Mouse (Mus musculus) lung, adult 2 months (tissue): ENCODE measurements around the gene Inpp5k. TPM values are rescaled to one million over a fixed set of nuclear protein-coding genes. Genes with fewer than 3 reads are reported as not detected.

Experiments
- DNase-seq: peaks from one replicate; pipeline ENCODE4 v3.0.0; 2022
- H3K4me1 ChIP-seq: fragments of 200-500 bp; 2 replicates; pipeline ENCODE4 v1.6.1; 2011; ENCODE audit warnings: low read length; ENCODE audit not compliant: control insufficient read depth, insufficient read depth
- H3K4me3 ChIP-seq: fragments of 200-500 bp; replicated peaks from 2 replicates; pipeline ENCODE3; 2011; ENCODE audit warnings: low read depth, mild to moderate bottlenecking, control low read depth, low read length; ENCODE audit errors: extremely low read depth
- CTCF ChIP-seq: fragments of 200-500 bp; IDR thresholded peaks from 2 replicates; pipeline ENCODE4 v1.5.1; 2011; ENCODE audit warnings: mild to moderate bottlenecking, low read length, control low read depth; ENCODE audit not compliant: insufficient read depth
- POLR2A ChIP-seq: fragments of 200-500 bp; IDR thresholded peaks from 2 replicates; pipeline ENCODE4 v1.6.1; 2011; ENCODE audit warnings: low read depth, mild to moderate bottlenecking, control low read depth, low read length, borderline replicate concordance; ENCODE audit errors: extremely low read depth
- WGBS: fragments of 180-500 bp; shearing (Covaris S2); methylation state at CpG from one replicate; pipeline ENCODE4 v1.1.7; 2018; 5-methylcytosine and 5-hydroxymethylcytosine counted together
- polyA plus RNA-seq: library from polyadenylated mRNA; depleted of rRNA; stranded (reverse); fragments of >200 nt; gene quantifications from 2 replicates; pipeline ENCODE4 v1.2.3, GENCODE M21; 2012

Gene Inpp5k
- polyA plus RNA-seq, 1 experiment: 130 TPM

- Histone ChIP-seq H3K4me3 (no peak overlapping the region), H3K4me1 (peaks cover 26% of the 10 kb centered on the region)
- no peak for DNase-seq
- no peak for TF ChIP-seq CTCF
- no peak for TF ChIP-seq POLR2A
Observed at GRCm38 (mm10) chr11:75657841-75658240, 27.1 kb downstream of the Inpp5k start.

GRCm38 (mm10) chr11:75658311-75658710, 27.5 kb downstream of the Inpp5k start:
- H3K4me3 ChIP-seq: no peak overlapping the region
- no peak for DNase-seq
- no peak for TF ChIP-seq CTCF
- no peak for TF ChIP-seq POLR2A
- peaks cover 23% of the 10 kb centered on the region for H3K4me1 ChIP-seq
- whole genome bisulfite sequencing: 88% methylated on average over 13 of the region's 13 CpGs

GRCm38 (mm10) chr11:75658996-75659750, 28.4 kb downstream of the Inpp5k start:
- H3K4me3 ChIP-seq: no peak overlapping the region
- WGBS: 63% methylated on average over 14 of the region's 14 CpGs
- no peak for DNase-seq
- H3K4me1 ChIP-seq: peaks cover 17% of the 10 kb centered on the region
- no peak for TF ChIP-seq POLR2A
- no peak for TF ChIP-seq CTCF

- TF ChIP-seq POLR2A (no peak), CTCF (no peak)
- 84% methylated on average over 12 of the region's 12 CpGs for whole genome bisulfite sequencing
- no peak overlapping the region for H3K4me3 ChIP-seq
- peaks cover 9% of the 10 kb centered on the region for H3K4me1 ChIP-seq
- DNase-seq: no peak
Observed at GRCm38 (mm10) chr11:75660081-75660590, 29.3 kb downstream of the Inpp5k start.

GRCm38 (mm10) chr11:75660941-75661800, 30.4 kb downstream of the Inpp5k start:
- peaks cover 7% of the 10 kb centered on the region for H3K4me1 ChIP-seq
- 91% methylated on average over 21 of the region's 21 CpGs for WGBS
- no peak for TF ChIP-seq POLR2A
- no peak for TF ChIP-seq CTCF
- no peak for DNase-seq
- H3K4me3 ChIP-seq: no peak overlapping the region

GRCm38 (mm10) chr11:75662131-75662530, 31.3 kb downstream of the Inpp5k start:
- no peak for DNase-seq
- Histone ChIP-seq H3K4me1 (peaks cover 3% of the 10 kb centered on the region), H3K4me3 (no peak overlapping the region)
- TF ChIP-seq CTCF (no peak), POLR2A (no peak)
- 91% methylated on average over 7 of the region's 7 CpGs for WGBS

GRCm38 (mm10) chr11:75666296-75666695, 35.5 kb downstream of the Inpp5k start:
- TF ChIP-seq POLR2A (no peak), CTCF (no peak)
- no peak for DNase-seq
- WGBS: 95% methylated on average over 6 of the region's 6 CpGs
- Histone ChIP-seq H3K4me1 (no peaks in the 10 kb centered on the region), H3K4me3 (no peak overlapping the region)

GRCm38 (mm10) chr11:75668621-75669020, 37.8 kb downstream of the Inpp5k start:
- Histone ChIP-seq H3K4me1 (no peaks in the 10 kb centered on the region), H3K4me3 (no peak overlapping the region)
- no peak for DNase-seq
- 84% methylated on average over 3 of the region's 3 CpGs for WGBS
- TF ChIP-seq POLR2A (no peak), CTCF (no peak)

- no peaks in the 10 kb centered on the region for H3K4me1 ChIP-seq
- TF ChIP-seq CTCF (no peak), POLR2A (no peak)
- no peak overlapping the region for H3K4me3 ChIP-seq
- no peak for DNase-seq
- WGBS: 83% methylated on average over 11 of the region's 11 CpGs
Observed at GRCm38 (mm10) chr11:75669176-75669852, 38.5 kb downstream of the Inpp5k start.
